Mouse (Mus musculus) layer of hippocampus, adult 9-11 months (tissue): Measurements from ENCODE around the gene Copb1.
"Not testable (repeated sequence)": the region's sequence is repeated elsewhere in the genome, so short reads cannot be mapped to it uniquely, and the experiment has no call there.

Source experiments
- DNase-seq: peaks from one replicate; pipeline ENCODE4 v3.0.0; 2022

Copb1 gene

GRCm38 (mm10) chr7:114216908-114217307, 37.6 kb downstream of the Copb1 start:
- no peak for DNase-seq

- no peak for DNase-seq
Observed at GRCm38 (mm10) chr7:114214385-114214784, 40.1 kb downstream of the Copb1 start.

- DNase-seq: no peak
Observed at GRCm38 (mm10) chr7:114213537-114213936, 41.0 kb downstream of the Copb1 start.

- DNase-seq: no peak
Observed at GRCm38 (mm10) chr7:114210618-114211017, 43.9 kb downstream of the Copb1 start.

DNA sequence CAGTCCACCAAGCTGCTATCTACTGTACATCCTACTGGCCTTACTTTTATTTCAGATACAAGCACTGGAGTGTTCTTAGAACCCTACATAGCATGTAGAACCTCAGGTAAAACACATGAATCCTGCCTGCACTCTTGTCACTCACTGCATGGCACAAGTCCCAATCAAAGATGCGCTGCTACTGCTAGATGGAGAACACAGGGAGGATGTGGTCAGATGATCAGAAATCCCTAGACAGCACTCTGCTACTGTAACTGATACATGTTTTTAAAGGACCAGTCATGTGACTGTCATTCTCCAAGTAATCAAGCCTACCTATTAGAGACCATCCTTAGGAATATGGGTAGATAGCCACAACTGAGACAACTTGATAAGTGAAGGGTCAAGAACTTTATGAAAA, 44.7 kb downstream of the Copb1 start:
- no peak for DNase-seq

GRCm38 (mm10) chr7:114203491-114204359, 50.8 kb downstream of the Copb1 start:
- no peak for DNase-seq

GRCm38 (mm10) chr7:114202972-114203404, 51.5 kb downstream of the Copb1 start:
- DNase-seq: no peak

DNA sequence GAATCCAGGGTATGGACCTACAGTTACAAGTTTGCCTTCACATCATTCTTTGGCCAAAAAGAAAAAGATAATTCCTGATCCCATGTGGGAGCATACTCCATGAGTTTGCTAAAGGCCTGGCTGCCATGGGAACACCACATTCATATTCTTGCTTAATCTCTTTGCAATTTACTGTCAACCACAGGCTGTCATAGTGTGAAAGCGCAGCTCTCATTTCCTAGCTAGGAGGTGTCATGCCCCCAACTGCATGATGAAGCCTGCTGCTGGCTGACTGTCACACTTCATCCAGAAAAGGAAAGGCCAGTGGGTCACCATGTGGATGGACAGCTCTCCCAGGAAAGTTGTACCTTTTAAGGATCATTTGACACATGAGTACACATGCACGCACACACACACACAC, 53.9 kb downstream of the Copb1 start:
- DNase-seq: peak; percentile 43

DNA sequence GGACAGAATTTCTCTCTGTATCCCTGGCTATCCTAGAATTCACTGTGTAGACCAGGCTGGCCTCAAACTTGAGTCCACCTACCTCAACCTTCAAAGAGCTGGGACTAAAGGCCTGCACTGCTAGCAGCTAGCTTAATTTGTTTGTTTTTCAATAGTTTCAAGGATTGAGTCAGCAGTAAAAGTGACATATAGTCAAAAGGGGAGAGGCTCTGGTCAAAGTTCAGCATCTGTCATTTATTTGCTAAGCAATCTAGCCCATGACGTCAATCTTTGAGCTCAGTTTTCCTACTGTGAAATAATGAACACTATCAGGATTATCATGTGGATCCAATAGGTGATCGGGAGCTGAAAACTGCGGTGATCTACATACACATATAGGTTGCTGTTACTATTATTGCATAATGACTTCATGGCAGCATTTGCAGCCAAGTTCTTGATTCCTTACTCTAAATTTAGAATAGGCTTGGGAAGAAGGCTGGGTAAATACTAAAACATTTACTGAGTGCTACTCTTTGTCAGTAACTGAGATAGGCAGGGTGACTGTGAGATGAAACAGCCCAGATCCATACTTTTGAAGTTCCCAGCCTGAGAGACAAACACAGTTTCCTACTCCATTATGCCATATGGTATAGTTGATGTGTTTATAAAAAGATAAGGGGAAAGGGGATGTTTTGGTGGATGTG, 54.9 kb downstream of the Copb1 start:
- DNase-seq: no peak

DNA sequence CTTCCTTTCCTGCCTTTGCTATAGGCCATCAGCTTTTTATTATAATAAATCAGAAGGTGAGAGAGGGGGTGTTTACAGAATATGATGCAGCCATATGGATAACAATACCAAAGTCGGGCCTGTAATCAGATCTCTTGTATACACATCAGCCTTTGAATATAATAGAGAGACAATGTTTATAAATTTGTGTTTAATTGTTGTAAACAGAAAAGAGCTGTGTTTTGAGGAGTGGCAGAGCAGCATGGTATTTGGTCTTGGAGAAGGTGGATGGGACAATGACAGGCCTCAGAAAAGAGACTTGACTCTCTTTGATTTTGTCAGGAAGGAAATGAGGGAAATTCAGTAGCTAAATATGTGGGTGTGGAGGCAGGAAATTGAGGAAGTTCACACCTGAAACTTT, 56.3 kb downstream of the Copb1 start:
- no peak for DNase-seq

DNA sequence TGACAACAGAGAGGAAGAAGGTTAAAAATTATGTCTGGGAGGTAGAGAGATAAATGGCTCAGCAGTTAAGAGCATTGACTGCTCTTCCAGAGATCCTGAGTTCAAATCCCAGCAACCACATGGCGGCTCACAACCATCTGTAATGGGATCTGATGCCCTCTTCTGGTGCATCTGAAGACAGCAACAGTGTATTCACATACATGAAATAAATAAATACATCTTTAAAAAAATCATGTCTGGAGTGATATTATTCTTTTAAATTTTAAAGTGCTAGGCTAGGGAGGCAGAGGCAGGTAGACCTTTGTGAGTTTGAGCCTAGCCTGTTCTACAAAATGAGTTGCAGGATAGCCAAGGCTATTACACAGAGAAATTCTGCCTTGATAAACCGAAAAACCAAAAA, 57.9 kb downstream of the Copb1 start:
- DNase-seq: not testable (repeated sequence)

- not testable (repeated sequence) for DNase-seq
Observed at GRCm38 (mm10) chr7:114194788-114195187, 59.7 kb downstream of the Copb1 start.

DNA sequence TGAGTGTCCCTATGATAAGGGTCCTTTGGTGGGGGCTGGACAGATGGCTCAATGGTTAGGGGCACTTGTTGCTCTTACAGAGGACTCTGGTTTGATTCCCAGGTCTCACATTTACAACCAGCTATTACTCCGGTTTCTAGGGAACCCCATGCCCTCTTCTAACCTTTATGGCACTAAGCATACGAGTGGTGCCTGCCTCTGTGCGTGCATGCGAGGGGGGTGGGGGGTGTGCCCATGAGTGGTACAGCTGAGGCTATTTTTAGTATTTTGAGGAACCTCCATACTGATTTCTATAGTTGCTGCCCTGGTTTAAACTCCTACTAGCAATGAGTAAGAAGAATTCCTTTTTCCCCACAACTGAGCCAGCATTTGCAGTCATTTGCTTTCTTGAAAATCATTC, 60.3 kb downstream of the Copb1 start:
- no peak for DNase-seq

- DNase-seq: no peak
Observed at GRCm38 (mm10) chr7:114193284-114194067, 61.0 kb downstream of the Copb1 start.

DNA sequence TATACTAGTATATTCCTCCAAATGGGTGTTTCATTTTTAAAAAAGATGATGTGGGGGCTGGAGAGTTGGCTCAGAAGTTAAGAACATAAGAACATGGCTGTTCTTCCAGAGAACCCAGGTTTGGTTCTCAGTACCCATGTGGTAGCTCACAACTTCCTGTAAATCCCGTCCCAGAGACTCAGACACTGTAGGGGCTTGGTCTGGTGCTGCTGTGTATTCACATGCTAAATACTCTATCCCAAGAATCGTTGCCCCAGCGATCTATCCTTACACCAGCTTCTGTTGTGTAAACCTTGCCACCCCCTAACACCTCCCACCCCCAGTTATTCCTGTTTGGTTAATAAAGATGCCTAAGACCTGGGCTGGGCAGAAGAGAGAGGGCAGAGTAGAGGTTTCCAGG, 61.9 kb downstream of the Copb1 start:
- DNase-seq: no peak

- DNase-seq: no peak
Observed at GRCm38 (mm10) chr7:114183416-114183815, 71.1 kb downstream of the Copb1 start.

- DNase-seq: peak; percentile 24
Observed at GRCm38 (mm10) chr7:114182708-114183107, 71.8 kb downstream of the Copb1 start.

GRCm38 (mm10) chr7:114181391-114181790, 73.1 kb downstream of the Copb1 start:
- DNase-seq: peak; percentile 94

GRCm38 (mm10) chr7:114176588-114176987, 77.9 kb downstream of the Copb1 start:
- DNase-seq: no peak

DNA sequence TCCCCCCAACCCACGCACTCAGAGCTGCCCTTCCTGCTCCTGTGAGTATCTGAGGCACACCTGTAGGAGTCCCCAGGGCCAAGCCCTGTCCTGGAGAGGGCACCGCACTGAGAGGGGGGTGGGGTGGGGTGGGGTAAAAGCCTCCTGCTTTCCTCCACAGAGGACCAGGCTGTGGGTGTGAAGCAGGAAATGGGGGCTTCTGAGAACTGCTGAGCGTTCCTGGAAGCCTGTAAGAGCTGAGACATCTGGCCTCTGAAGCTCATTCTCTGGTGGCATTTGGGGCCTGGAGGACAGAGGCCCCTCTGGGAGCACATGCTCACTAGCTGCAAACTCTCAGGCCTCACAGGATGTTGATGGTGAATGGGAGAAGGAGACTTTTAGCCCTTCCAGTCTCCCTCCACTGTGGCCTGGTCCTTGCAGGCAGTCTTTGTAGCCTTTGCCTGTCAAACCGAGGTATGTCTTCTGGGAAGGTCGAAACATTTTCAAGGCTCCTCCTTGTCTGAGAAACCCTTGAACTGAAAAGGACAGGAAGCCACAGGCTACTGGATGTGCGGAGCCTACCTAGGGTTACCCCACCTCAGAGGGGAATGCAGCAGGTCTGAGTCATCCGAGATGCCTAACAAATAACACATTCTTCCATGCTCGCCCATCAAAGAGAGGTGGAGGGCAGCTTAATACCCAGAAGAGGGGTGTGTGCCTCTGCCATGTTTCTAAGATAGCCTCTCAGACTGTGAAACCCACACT, 83.0 kb downstream of the Copb1 start:
- no peak for DNase-seq

DNA sequence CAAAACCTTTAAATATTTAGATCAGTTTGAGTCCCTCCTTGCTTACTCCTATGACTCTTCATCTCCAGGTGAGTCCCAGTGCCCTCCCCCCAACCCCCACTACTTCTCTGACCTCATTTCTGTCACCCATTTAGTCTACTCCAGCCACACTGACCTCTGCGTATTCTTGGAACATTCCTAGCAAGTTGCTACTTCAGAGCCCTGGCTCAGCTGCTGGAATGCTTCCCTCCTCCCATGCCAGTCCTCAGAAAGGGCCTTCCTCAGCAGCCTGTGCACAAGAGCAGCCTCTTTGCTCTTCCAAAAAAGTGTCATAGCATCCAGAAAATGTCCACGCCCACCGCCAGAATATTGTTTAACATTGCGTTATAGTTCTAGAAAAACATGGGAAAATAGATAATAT, 84.5 kb downstream of the Copb1 start:
- DNase-seq: no peak

DNA sequence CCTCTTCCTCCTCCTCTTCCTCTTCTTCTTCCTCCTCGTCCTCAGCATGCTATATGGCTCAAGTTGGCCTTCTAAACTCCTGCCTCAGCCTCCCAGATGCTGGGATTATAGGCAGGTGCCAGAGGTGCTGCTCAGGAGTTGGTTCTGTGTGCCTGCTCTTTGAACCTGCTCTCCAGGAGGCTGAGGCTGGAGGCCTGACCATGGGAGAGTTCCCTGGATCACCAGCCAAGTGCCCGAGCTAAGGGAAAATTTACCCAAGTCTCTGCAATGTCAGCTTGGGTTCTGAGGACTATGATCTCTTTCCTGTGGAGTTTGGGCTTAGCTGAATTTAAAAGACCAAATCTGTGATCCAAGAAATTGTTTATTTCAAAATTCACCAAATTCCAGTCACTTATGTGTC, 85.1 kb downstream of the Copb1 start:
- DNase-seq: no peak
